Mouse (Mus musculus) adrenal gland, postnatal 25 days (tissue): ENCODE data around the gene Tecpr2. TPM values are rescaled to one million over a fixed set of nuclear protein-coding genes. Genes with fewer than 3 reads are reported as not detected.

ENCODE experiments used
- DNase-seq: peaks from one replicate; pipeline ENCODE4 v3.0.0; 2021; ENCODE audit warnings: mixed read lengths
- total RNA-seq: library from RNA; stranded (reverse); gene quantifications from 2 replicates; pipeline ENCODE4 v1.2.3, GENCODE M21; 2021

Tecpr2 gene
- total RNA-seq, 1 experiment from 2014 or later: 10.1 TPM

DNA sequence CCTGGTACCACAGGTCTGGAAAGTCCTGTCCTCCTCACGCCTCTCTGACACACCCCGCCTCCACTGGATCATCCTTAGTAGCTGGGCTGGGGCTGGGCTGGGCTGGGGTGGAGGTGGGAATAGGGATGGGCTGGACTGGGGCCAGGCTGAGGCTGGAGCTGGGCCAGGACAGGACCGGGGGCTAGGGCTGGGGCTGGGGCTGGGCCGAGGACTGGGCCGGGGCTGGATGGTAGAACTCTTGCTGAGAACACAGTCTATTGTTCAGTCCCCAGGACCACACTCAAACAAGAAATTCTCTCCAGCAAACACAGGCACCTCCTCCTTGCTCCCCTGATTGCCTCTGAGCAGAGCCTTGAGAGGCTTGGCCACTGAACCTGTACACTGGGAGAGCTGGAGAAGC, 117.3 kb downstream of the Tecpr2 start:
- no peak for DNase-seq

DNA sequence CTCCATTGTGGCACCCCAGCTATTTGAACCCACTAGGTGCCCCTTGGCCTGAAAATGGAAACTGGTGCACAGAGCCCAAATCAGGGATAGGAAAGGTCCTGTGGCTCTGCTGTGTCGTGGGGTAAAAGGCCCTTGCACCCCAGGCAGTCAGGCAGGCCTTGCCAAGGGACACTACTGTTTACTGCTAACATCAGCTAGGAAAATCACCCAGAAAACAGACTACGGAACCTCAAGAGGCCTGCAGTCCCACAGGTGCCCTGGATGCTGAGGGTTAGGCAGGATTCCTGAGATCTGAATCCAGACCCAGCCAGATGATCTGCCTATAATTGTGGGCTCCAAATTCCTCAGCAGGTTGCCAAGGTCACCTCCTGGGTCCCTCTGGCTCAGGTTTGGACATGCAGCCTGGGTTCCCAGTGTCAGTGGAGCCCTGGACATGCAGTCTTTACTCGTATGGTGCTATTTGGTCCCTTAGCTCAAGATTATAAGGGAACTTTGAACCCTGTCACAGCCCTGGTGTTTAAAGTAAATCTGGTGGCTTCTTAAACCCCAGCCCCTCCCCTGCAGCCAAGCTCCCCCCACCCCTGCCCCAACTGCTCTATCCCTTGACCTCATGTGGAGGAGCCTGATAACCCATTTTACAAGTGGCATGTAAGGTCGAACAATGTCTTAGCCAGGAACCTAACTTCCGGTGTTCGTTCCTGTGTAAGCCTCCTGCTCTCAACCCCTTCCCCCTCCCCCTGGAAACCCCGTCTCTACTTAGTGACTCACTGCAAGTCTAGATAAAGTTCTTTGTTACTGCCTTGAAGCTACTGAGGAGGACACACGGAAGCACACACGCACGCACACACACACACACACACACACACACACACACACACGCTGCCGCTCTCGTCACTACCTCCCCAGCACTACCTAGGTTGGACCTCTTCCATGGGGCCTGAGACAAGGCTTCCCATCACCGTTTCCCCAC, 118.4 kb downstream of the Tecpr2 start:
- DNase-seq: peak; percentile 53

DNA sequence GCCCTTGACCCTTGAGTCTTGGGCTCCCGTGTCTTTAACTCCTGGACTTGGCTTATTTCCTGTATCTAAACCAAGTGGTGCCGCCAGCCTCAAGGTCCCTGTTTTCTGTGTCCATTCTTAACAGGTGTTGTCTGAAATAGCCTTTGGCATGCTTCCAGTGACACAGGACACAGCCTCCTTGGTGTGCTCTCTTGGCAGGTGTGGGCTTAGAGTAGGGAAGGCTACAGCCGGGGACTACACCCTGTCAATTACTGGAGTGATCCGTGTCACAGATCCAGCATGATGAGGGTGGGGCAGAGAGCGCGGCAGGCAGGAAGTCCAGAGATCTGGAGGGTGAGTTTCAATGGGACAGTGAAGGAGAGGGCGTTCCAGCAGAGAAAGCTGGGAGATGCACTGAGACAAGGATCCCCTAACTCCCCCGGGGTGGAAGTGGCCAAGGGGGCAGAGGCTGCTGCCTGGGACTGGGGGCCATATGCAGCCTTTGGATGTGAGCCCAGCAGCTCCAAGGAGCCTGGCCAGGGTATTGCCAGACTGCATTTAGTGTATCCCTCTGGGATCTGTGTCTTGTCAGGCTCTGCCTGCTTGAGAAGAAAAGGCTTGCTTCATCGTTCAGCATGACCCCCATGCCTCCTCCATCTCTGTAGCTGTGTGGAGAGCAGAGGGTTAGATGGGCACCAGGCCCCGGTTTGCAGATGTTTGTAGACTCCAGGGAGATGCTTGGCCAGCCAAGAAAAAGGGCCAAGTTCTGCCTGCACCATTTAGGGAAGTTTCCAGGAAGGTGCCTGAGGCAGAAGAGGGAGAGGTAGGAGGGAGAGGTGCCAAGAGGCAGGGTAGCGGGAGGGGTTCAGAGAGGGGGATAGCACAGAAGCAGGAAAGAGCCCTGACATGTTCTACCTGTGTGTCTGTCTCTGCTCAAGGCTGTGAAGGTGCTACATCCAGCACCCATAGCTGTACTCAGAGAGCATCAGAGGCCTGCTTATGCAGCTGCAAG, 119.7 kb downstream of the Tecpr2 start:
- DNase-seq: no peak

DNA sequence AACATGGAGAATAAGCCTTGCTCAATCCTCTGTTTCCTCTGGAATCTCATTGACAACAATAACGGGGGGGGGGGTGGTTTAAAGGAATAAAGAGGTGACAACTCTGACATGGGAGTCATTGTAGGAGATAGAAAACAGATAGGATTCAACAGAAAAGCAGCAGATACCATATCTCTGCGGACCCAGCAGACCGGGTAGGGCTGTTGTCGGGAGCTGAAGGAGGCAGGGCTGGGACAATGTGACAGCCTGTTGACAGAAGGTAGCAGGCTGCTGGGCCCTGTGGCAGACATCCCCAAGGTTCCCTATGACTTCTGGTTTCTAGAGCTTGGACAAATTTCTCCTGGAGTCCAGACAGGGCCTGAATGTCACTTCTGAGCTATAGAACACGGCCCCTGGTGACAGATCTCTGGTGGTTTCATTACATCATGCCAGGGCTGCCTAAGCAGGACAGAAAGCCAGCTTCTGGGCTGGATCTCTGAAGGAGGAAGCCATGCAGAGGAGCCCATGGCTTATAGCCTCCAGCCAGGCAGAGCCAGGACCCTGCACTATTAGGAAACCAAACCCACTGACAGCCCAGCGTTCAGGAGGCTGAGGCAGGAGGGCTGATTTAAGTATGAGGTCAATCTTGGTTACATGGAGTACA, 120.7 kb downstream of the Tecpr2 start:
- no peak for DNase-seq

DNA sequence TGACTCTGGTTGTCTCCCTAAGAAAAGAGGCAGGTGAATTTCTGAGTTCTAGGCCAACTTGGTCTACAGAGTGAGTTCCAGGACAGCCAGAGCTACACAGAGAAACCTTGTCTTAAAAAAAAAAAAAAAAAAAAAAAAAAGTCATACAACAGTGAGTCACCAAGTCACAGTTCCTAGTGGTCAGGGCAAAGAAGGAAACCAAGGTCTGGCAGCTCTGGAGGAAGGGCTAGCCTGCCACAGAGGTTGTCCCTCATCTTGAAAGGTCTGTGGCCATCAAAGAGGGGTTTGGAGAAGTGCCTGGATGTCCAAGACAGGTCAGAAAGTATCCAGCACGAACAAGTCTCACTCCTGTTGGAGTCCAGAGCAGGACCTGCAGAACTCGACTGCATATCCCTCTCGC, 127.7 kb downstream of the Tecpr2 start:
- no peak for DNase-seq

DNA sequence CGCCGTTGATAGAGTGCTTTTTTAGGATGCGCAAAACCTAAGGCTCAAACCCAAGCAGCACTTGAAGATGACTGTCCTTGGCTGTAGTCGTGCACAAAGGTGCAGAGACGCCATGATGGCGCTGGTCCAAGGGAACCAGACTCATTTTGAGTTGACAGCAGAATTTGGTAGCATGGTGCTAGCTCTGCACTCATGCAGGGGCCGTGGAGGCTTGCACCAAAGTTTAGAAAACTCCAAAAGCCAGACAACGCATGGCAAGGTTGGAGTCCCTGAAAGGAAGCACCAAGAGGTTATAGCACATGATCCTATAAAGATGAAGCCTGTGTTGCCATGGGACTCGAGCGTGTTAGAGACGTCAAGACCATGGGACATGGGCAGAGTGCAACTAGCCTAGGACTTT, 129.0 kb downstream of the Tecpr2 start:
- no peak for DNase-seq

DNA sequence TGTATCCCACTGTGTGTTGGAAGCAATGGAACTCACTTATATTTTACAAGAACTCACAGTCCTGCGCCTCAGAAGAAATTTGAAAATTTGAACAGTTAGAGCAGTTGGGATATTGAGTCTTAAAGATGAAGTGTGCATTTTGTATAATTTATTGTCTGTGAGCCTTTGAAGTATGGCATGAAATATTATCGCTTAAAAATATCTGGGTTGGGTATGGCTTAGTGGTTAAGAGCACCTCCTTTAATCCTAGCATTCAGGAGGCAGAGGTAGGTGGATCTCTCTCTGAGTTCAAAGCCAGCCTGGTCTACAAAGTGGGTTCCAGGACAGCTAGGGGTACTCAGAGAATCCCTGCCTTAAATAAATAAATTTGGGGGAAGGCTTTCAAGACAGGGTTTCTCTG, 130.0 kb downstream of the Tecpr2 start:
- DNase-seq: no peak

DNA sequence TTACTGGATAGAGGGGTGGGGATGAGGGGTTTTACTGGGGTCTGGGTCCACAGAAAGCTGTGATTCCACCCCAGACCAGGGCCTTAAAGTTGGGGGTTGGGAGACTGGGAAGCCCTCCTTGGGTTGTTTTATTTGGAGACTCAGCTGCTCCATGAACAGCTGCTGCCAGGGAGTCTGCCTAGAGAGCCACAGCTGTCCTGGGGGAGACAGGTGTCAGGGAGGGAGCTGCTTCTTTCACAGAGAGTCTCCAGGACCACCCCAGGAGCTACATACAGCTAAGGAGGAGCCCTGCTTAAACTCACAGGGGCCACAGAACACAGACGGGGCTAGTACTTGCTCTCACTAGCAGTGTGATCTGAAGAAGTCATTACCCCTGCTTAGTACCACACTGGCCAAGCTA, 132.1 kb downstream of the Tecpr2 start:
- no peak for DNase-seq

DNA sequence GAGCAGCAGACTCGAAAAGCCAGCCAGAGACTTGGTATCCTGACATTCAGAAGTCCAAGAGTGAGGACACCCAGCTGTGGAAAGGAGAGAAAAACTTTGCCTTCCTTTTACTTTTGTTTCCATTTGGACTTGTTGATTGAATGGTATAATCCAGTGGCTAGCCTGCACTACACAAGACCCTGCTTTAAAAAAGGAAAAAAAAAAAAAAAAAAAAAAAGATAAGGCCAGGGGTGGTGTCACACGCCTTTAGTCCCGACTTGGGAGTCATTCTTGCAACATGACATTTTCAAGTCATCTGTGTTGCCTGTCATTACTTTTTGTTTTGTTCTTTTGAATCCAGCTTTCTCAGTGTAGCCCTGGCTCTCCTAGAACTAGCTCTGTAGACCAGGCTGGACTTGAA, 132.5 kb downstream of the Tecpr2 start:
- no peak for DNase-seq

Other genes with a start within 250 kb of the Tecpr2 start
- not detected in 2 replicates for gene 1700001K19Rik, start 206.6 kb upstream of the Tecpr2 start, total RNA-seq
- 462 and 716 TPM in 2 replicates for gene Hsp90aa1, start 186.5 kb upstream of the Tecpr2 start, total RNA-seq
- gene Wdr20, start 151.3 kb upstream of the Tecpr2 start, total RNA-seq: 40.7 and 51.1 TPM in 2 replicates
- 1.4 and 1.5 TPM in 2 replicates for gene Mok, start 48.3 kb upstream of the Tecpr2 start, total RNA-seq
- gene Zfp839, start 39.0 kb upstream of the Tecpr2 start, total RNA-seq: 16.3 and 17.7 TPM in 2 replicates
- gene Cinp, start 119 bp upstream of the Tecpr2 start, total RNA-seq: 35.8 and 43.9 TPM in 2 replicates
- 22.3 and 36.5 TPM in 2 replicates for gene Ankrd9, start 89.8 kb downstream of the Tecpr2 start, total RNA-seq
- 45.6 and 54.7 TPM in 2 replicates for gene Rcor1, start 150.1 kb downstream of the Tecpr2 start, total RNA-seq